In genomic region chr1:165908153-165908552, GRCm38 (mm10) we compare ENCODE assay signal across 30 mouse cellular contexts.
"Had no signal": no experiment of that assay in that cellular context is flagged by ENCODE, and none has a peak within 500 bp of the region (broad histone marks: within the 10 kb centered on the region; RNA-seq: fewer than 3 reads in every experiment).

No protein-coding gene starts in this region.

- DNase-seq: heart, postnatal 10 days; heart, postnatal 14 days; heart, postnatal 36 days; heart, postnatal 4 days; kidney, adult 11 months; kidney, adult 18-20 months; kidney, adult 2 months; kidney, adult 8-10 months; kidney, adult 9 months; kidney, postnatal 10 days; kidney, postnatal 14 days; kidney, postnatal 25 days; kidney, postnatal 36 days; kidney, postnatal 4 days; layer of hippocampus, adult 9-11 months; layer of hippocampus, postnatal 36 days had no signal

- H3K4me3 ChIP-seq: heart, embryonic 12.5 days; heart, embryonic 13.5 days; heart, embryonic 15.5 days; hindbrain, embryonic 10.5 days; hindbrain, embryonic 12.5 days; hindbrain, embryonic 13.5 days; hindbrain, embryonic 15.5 days; intestine, embryonic 15.5 days; kidney, embryonic 15.5 days; layer of hippocampus, adult 2 months; left cerebral cortex, adult 2 months had no signal

- H3K4me1 ChIP-seq: heart, embryonic 12.5 days; heart, embryonic 13.5 days; heart, embryonic 15.5 days; hindbrain, embryonic 10.5 days; hindbrain, embryonic 12.5 days; intestine, embryonic 15.5 days; kidney, embryonic 15.5 days had no signal

- H3K9ac ChIP-seq: heart, embryonic 12.5 days; heart, embryonic 13.5 days; heart, embryonic 15.5 days; hindbrain, embryonic 12.5 days; hindbrain, embryonic 13.5 days; hindbrain, embryonic 14.5 days; hindbrain, embryonic 15.5 days; intestine, embryonic 15.5 days; kidney, embryonic 15.5 days had no signal

- H3K27me3 ChIP-seq: heart, embryonic 12.5 days; heart, embryonic 13.5 days; heart, embryonic 15.5 days; hindbrain, embryonic 12.5 days; hindbrain, embryonic 13.5 days; hindbrain, embryonic 15.5 days; intestine, embryonic 15.5 days; kidney, embryonic 15.5 days had no signal

- H3K27ac ChIP-seq: heart, embryonic 13.5 days; heart, embryonic 15.5 days; hindbrain, embryonic 10.5 days; hindbrain, embryonic 12.5 days; hindbrain, embryonic 13.5 days; hindbrain, embryonic 14.5 days; hindbrain, embryonic 15.5 days; hindbrain, postnatal 0 days; intestine, embryonic 15.5 days; kidney, embryonic 15.5 days; kidney, postnatal 0 days; layer of hippocampus, adult 2 months; left cerebral cortex, adult 2 months had no signal
